Mouse (Mus musculus) gastrocnemius, postnatal 14 days (tissue): ENCODE measurements around the gene Stat1. TPM values are rescaled to one million over a fixed set of nuclear protein-coding genes. Genes with fewer than 3 reads are reported as not detected.
A peak's percentile ranks its signal among the peaks of the same experiment; 100 is the strongest.

Source experiments
- DNase-seq: peaks from one replicate; pipeline ENCODE4 v3.0.0; 2021; ENCODE audit warnings: mixed read lengths
- intact Hi-C: fragments of 180-260 bp; cut with DNase I; formaldehyde crosslinking; loops from one replicate; pipeline ENCODE4 v1.15.1; 2025; ENCODE audit warnings: low total_unique reads
- total RNA-seq, 2 experiments: library from RNA; stranded (reverse); gene quantifications; 2 replicates each; pipeline ENCODE4 v1.2.3; 2021

The Stat1 gene
- total RNA-seq, 2 experiments from 2014 or later = 11.5 to 11.9 TPM

- intact Hi-C loops = no loop called here
- no peak for DNase-seq
These were observed 37.1 kb downstream of the Stat1 start for GRCm38 (mm10) chr1:52156351-52156750.

- no peak for DNase-seq
- intact Hi-C loops = no loop called here
These were observed 38.8 kb downstream of the Stat1 start for GRCm38 (mm10) chr1:52158040-52158439.

GRCm38 (mm10) chr1:52158490-52159381 is 39.5 kb downstream of the Stat1 start:
- DNase-seq = no peak
- intact Hi-C loops = no loop called here

- intact Hi-C loops = no loop called here
- DNase-seq = no peak
These were observed 41.9 kb downstream of the Stat1 start for GRCm38 (mm10) chr1:52161151-52161550.

GRCm38 (mm10) chr1:52163707-52164457 is 44.6 kb downstream of the Stat1 start:
- intact Hi-C loops = no loop called here
- DNase-seq = no peak

- intact Hi-C loops = no loop called here
These were observed 47.5 kb downstream of the Stat1 start for GRCm38 (mm10) chr1:52166652-52167220.

GRCm38 (mm10) chr1:52170057-52170456 is 50.8 kb downstream of the Stat1 start:
- DNase-seq = peak; percentile 25
- intact Hi-C loops = no loop called here

More at GRCm38 (mm10) chr1:52166652-52167220, 47.5 kb downstream of the Stat1 start:
- peak; percentile 20 for DNase-seq

GRCm38 (mm10) chr1:52170747-52171146 is 51.5 kb downstream of the Stat1 start:
- DNase-seq = no peak
- intact Hi-C loops = no loop called here

- intact Hi-C loops = no loop called here
- no peak for DNase-seq
These were observed 52.0 kb downstream of the Stat1 start for GRCm38 (mm10) chr1:52171271-52171670.

- no peak for DNase-seq
- intact Hi-C loops = no loop called here
These were observed 56.1 kb downstream of the Stat1 start for GRCm38 (mm10) chr1:52175321-52175720.

GRCm38 (mm10) chr1:52175983-52176382 is 56.7 kb downstream of the Stat1 start:
- DNase-seq = no peak
- intact Hi-C loops = no loop called here

- no peak for DNase-seq
- intact Hi-C loops = no loop called here
These were observed 57.8 kb downstream of the Stat1 start for GRCm38 (mm10) chr1:52176999-52177398.

- DNase-seq = no peak
- intact Hi-C loops = no loop called here
These were observed 60.8 kb downstream of the Stat1 start for GRCm38 (mm10) chr1:52179939-52180568.

- intact Hi-C loops = loop anchor here (2.0 kb wide), 1 partner anchor 49 kb away; no protein-coding TSS in a partner anchor
- DNase-seq = no peak
These were observed 62.8 kb downstream of the Stat1 start for GRCm38 (mm10) chr1:52181994-52182393.

- DNase-seq = no peak
- intact Hi-C loops = loop anchor here (2.0 kb wide), 1 partner anchor 48 kb away; no protein-coding TSS in a partner anchor
These were observed 63.8 kb downstream of the Stat1 start for GRCm38 (mm10) chr1:52182992-52183391.

Other genes starting within 250 kb of the Stat1 start
- 10 to 100 TPM; 26.0 to 28.2 TPM for gene Myo1b, start 203.4 kb upstream of the Stat1 start, total RNA-seq
- not detected for gene Stat4, start 132.3 kb upstream of the Stat1 start, total RNA-seq
- 10 to 100 TPM; 46.5 to 50.9 TPM for gene Gls, start 113.8 kb downstream of the Stat1 start, total RNA-seq